Mouse (Mus musculus) midbrain, embryonic 16.5 days (tissue): ENCODE measurements at regions not wholly inside any gene's neighbourhood (a gene's known extent, or its start where the extent isn't known, plus 50 kb on each side); places are given as distances from the start of the nearest gene placed in this dataset.

Source experiments
- ATAC-seq: fragments of 200-750 bp; cut with Nextera tagmentation; 2 replicates; pipeline ENCODE4 v1.8.0; 2017; ENCODE audit warnings: moderate TSS enrichment
- H3K27ac ChIP-seq: fragments of 300-500 bp; sonication (generic); 2 replicates; pipeline ENCODE4 v1.5.1; 2014; ENCODE audit warnings: mild to moderate bottlenecking, low read length, mixed read lengths
- H3K27me3 ChIP-seq: fragments of 300-500 bp; sonication (generic); 2 replicates; pipeline ENCODE4 v1.6.1; 2014; ENCODE audit warnings: low read depth, low read length, mixed read lengths; ENCODE audit not compliant: control insufficient read depth, insufficient read depth
- H3K36me3 ChIP-seq: fragments of 300-500 bp; sonication (generic); 2 replicates; pipeline ENCODE4 v1.6.1; 2014; ENCODE audit warnings: mild to moderate bottlenecking, low read length, moderate library complexity, mixed read lengths; ENCODE audit not compliant: control insufficient read depth, insufficient read depth
- H3K4me1 ChIP-seq: fragments of 300-500 bp; sonication (generic); 2 replicates; pipeline ENCODE4 v1.6.1; 2014; ENCODE audit warnings: mild to moderate bottlenecking, low read length, mixed read lengths; ENCODE audit not compliant: control insufficient read depth, insufficient read depth
- H3K4me2 ChIP-seq: fragments of 300-500 bp; sonication (generic); 2 replicates; pipeline ENCODE4 v1.6.1; 2014; ENCODE audit warnings: mild to moderate bottlenecking, low read length, mixed read lengths
- H3K4me3 ChIP-seq: fragments of 300-500 bp; sonication (generic); 2 replicates; pipeline ENCODE4 v1.5.1; 2014; ENCODE audit warnings: low read depth, mild to moderate bottlenecking, low read length, moderate library complexity, mixed read lengths
- H3K9ac ChIP-seq: fragments of 300-500 bp; sonication (generic); 2 replicates; pipeline ENCODE4 v1.6.1; 2014; ENCODE audit warnings: low read depth, low read length, mixed read lengths
- H3K9me3 ChIP-seq: fragments of 300-500 bp; sonication (generic); replicated peaks from 2 replicates; pipeline ENCODE4 v1.6.1; 2014; ENCODE audit warnings: mild to moderate bottlenecking, low read length, mixed read lengths; ENCODE audit not compliant: control insufficient read depth, poor library complexity, severe bottlenecking
- WGBS: fragments of 180-500 bp; shearing (Covaris S2); extraction: QIAGEN DNeasy Blood & Tissue Kit; methylation state at CpG from one replicate; pipeline ENCODE4 v1.1.7; 2014; 5-methylcytosine and 5-hydroxymethylcytosine counted together

DNA sequence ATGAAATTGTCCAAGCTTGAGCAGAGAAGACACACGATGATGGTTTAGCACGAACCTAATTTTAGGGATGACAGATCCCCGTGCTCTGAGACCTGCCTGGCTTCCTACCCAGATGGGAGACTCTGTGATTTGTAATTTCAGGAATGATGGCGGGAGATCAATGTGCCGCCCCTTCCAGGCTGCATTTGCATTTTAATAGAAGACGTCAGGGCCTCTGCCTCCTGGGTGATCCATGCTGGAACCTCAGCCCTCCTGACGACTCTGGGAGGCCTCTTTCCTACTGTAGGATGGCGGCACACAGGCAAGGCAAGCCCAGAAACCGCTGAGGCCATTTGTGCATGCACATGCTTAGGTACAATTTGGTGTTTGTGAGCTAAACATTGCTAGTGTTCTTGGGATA, 90.1 kb downstream of the Barhl2 start:
- no peak overlapping the region for H3K27ac ChIP-seq
- H3K27me3 ChIP-seq, result no peaks in the 10 kb centered on the region
- H3K4me1 ChIP-seq, result peaks cover 3% of the 10 kb centered on the region; the same call in 1 of the 2 replicates
- no peak overlapping the region for H3K4me2 ChIP-seq
- WGBS, result 23% methylated on average over 9 of the region's 9 CpGs
- H3K9me3 ChIP-seq, result no peaks in the 10 kb centered on the region; the same call in 1 of the 2 replicates
- no peak for ATAC-seq
- H3K4me3 ChIP-seq, result no peak overlapping the region
- no peak overlapping the region for H3K9ac ChIP-seq
- no peaks in the 10 kb centered on the region for H3K36me3 ChIP-seq

DNA sequence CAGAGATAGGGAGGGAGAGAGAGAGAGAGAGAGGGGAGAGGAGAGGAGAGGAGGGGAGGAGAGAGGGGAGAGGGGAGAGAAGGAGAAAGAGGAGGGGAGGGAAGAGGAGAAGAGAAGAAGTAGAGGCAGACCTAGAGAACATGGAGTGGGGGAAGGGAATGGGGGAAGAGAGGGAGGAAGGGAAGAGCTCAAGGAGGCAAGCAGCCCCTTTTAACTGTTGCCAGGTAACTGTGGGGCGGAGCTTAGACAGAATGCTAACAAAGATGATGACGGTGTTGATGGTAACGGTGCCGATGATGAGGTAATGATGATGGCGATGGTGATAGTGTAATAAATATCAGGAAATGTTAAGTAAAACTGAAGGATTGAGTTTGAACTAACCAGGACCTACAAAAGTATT, 90.7 kb downstream of the Barhl2 start:
- Histone ChIP-seq H3K27me3 (no peaks in the 10 kb centered on the region), H3K27ac (no peak overlapping the region), H3K9me3 (no peaks in the 10 kb centered on the region; the same call in 1 of the 2 replicates), H3K4me1 (peaks cover 3% of the 10 kb centered on the region; the same call in 1 of the 2 replicates), H3K4me3 (no peak overlapping the region), H3K9ac (no peak overlapping the region), H3K4me2 (no peak overlapping the region), H3K36me3 (no peaks in the 10 kb centered on the region)
- 75% methylated on average over 5 of the region's 5 CpGs for WGBS
- ATAC-seq, result no peak

DNA sequence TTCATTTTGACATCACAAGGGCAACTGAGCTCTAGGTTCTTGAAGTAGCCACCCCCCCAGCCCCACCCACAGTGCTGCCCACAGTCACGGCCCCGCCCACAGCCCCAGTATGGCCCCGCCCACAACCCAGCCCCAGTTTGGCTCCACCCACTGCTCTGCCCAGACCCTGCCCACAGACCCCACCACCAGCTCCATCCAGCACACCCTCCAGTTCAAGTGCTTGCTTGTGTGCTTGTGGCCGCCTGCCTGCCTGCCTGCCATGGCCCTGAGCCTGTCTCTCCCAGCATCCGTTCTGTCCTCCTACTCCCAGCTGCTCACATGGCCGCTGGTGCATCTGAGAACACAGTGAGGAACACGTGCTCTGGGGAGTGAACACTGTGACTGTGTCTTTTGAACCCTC, 92.0 kb downstream of the Barhl2 start:
- no peak overlapping the region for H3K4me2 ChIP-seq
- H3K9me3 ChIP-seq, result no peaks in the 10 kb centered on the region
- no peaks in the 10 kb centered on the region for H3K36me3 ChIP-seq
- ATAC-seq, result no peak
- peaks cover 3% of the 10 kb centered on the region; the same call in 1 of the 2 replicates for H3K4me1 ChIP-seq
- H3K4me3 ChIP-seq, result no peak overlapping the region
- H3K27me3 ChIP-seq, result no peaks in the 10 kb centered on the region
- H3K9ac ChIP-seq, result no peak overlapping the region
- no peak overlapping the region for H3K27ac ChIP-seq
- WGBS, result 86% methylated on average over 7 of the region's 7 CpGs

DNA sequence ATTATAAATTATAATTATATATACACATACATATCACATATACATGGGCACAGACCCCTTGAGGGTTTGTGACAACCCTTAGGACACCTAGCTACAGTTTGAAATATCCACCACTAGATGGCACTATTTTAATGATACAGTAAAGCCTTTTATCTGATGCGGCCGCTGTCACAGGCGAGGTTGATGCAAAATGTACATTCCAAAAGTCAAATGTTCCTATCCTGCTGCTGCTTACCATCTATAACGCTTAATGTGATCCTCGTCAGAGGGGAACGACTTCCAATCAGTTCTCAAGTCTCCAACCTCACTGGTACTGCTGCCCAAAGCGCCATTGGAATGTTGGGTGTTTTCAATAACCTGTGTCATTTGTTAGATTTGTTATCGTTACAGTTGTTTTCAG, 92.9 kb downstream of the Barhl2 start:
- Histone ChIP-seq H3K4me3 (no peak overlapping the region), H3K9me3 (peaks cover 3% of the 10 kb centered on the region), H3K27me3 (no peaks in the 10 kb centered on the region), H3K36me3 (no peaks in the 10 kb centered on the region), H3K9ac (no peak overlapping the region), H3K4me1 (peaks cover 3% of the 10 kb centered on the region; the same call in 1 of the 2 replicates), H3K4me2 (no peak overlapping the region), H3K27ac (no peak overlapping the region)
- WGBS, result 45% methylated on average over 8 of the region's 8 CpGs
- no peak for ATAC-seq

DNA sequence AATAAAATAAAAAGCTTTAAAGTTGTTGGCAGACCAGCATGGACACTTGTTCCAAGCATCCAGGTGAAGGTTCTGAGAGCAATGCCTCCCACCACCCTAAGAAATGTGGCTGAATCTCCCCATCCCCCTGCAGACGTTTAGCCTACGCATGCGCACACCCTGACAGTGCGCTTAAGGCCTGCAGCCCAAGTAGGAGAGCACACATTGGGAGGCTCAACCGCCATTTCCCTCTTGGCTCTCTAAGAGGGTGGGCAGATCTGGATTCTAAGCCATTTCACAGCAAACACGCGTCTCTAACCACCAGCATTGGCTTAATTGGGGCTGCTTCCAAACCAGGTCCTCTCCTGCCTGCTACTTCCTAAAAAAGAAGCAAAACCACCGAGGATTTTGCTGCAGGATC, 106.6 kb downstream of the Barhl2 start:
- H3K4me3 ChIP-seq, result no peak overlapping the region
- no peak overlapping the region for H3K4me2 ChIP-seq
- H3K4me1 ChIP-seq, result peaks cover 2% of the 10 kb centered on the region; the same call in 1 of the 2 replicates
- WGBS, result 84% methylated on average over 8 of the region's 8 CpGs
- no peaks in the 10 kb centered on the region for H3K27me3 ChIP-seq
- ATAC-seq, result no peak
- no peaks in the 10 kb centered on the region for H3K36me3 ChIP-seq
- no peak overlapping the region for H3K27ac ChIP-seq
- H3K9me3 ChIP-seq, result no peaks in the 10 kb centered on the region
- H3K9ac ChIP-seq, result no peak overlapping the region

DNA sequence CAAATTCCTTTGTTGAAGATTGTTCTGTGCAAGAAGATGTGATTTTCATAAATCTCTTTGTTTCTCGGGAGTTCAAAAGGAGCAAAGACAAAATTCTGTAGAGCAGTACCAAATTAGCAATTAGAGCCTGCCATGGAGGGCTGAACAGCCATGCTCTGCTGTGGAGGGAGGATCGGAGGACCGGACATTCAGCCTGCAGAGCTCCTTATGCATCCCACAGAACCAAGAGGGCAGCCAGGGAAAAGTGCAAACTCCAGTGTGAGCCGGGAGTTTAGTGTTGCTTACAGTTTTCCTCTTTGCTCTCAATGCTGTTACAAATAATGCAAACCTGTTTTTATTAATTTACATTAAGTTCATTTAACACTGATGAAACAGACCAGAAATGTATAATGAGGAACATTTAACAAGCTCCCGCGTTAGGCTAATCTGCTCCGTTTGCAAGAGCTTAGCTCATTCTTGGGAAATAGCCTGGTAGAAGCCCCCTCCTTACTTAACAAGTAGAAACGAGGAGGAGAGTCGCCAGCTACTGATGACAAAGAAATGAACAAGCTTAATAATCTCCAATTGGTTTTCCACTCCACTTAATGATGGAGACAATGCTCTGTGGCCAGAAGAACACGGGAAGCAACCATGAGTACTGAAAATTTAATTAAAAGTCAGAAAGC, 108.0 kb downstream of the Barhl2 start:
- Histone ChIP-seq H3K4me3 (no peak overlapping the region), H3K4me1 (peaks cover 2% of the 10 kb centered on the region; the same call in 1 of the 2 replicates), H3K9me3 (no peaks in the 10 kb centered on the region), H3K27ac (no peak overlapping the region), H3K4me2 (no peak overlapping the region), H3K36me3 (no peaks in the 10 kb centered on the region), H3K9ac (no peak overlapping the region), H3K27me3 (no peaks in the 10 kb centered on the region)
- no peak for ATAC-seq
- 20% methylated on average over 10 of the region's 10 CpGs for WGBS

DNA sequence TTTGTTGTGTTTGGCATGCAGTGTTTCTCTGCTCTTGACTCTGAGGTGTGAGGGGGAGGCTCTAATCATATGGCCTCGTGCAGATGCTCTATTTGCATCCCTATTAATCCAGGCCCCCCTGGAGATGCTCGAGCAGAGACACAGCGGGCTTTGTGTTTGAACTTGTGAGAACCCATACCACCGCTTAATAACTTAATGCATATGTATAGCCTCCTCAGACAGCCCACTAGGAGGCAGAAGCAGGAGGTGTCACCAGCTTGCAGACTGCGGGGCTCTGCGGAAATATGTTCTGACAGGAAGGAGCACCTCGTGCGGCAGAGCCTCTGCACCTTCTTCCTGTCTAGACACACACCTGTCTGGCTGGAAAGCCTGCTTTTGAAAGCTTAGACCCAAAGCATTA, 113.7 kb downstream of the Barhl2 start:
- 1% methylated on average over 8 of the region's 8 CpGs for WGBS
- Histone ChIP-seq H3K4me1 (peaks cover 5% of the 10 kb centered on the region; the same call in 1 of the 2 replicates), H3K27ac (no peak overlapping the region), H3K27me3 (no peaks in the 10 kb centered on the region), H3K4me2 (peak overlapping the region; percentile 26), H3K4me3 (no peak overlapping the region), H3K36me3 (no peaks in the 10 kb centered on the region), H3K9ac (no peak overlapping the region), H3K9me3 (no peaks in the 10 kb centered on the region)
- 0 out of 2 replicates have a peak, but pooled peaks have one; percentile 62 for ATAC-seq

DNA sequence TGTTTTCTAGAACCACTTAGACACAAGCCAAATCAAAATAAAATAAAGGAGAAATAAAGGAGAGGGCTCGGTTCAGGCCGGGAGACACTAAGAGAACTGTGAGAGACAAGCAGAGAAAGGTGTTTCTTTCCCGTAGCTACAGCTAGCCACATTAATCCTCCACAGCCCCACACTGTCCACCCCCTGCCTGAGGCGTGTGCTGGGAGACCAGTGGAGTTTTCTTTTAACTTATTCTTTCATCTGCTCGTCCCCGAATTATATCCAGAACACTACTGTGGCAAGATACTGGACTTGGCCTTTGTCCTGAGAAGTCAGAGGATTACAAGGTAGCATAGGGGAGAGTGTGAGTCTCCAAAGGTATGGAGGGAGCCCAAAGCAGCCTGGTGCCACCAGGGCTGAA, 114.4 kb downstream of the Barhl2 start:
- peaks cover 5% of the 10 kb centered on the region; the same call in 1 of the 2 replicates for H3K4me1 ChIP-seq
- H3K36me3 ChIP-seq, result no peaks in the 10 kb centered on the region
- H3K9me3 ChIP-seq, result no peaks in the 10 kb centered on the region
- H3K4me2 ChIP-seq, result peak overlapping the region; percentile 26
- H3K27ac ChIP-seq, result no peak overlapping the region
- 20% methylated on average over 6 of the region's 6 CpGs for WGBS
- H3K27me3 ChIP-seq, result no peaks in the 10 kb centered on the region
- H3K4me3 ChIP-seq, result no peak overlapping the region
- ATAC-seq, result no peak
- no peak overlapping the region for H3K9ac ChIP-seq

DNA sequence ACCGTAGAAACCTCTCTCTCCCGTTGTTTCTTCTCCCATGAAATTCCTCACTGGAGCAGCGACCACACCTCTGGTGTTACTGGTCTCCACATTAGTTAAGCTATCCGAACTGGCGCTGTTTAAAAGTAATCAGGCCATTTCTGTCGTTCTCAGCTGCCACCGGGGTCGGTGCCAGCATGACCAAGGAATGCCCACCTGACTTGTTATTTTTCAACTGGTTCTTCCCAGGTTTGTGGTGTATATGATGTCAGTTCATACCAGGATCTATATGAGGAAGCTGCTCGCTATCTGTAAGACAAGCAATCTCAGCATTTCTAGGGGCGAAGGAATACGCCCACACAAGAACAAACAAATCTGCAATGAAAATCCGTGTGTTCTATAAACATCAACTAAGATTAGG, 116.6 kb downstream of the Barhl2 start:
- Histone ChIP-seq H3K4me2 (no peak overlapping the region), H3K27me3 (no peaks in the 10 kb centered on the region), H3K27ac (no peak overlapping the region), H3K9ac (no peak overlapping the region), H3K9me3 (no peaks in the 10 kb centered on the region), H3K4me3 (no peak overlapping the region), H3K4me1 (peaks cover 5% of the 10 kb centered on the region; the same call in 1 of the 2 replicates), H3K36me3 (no peaks in the 10 kb centered on the region)
- ATAC-seq, result no peak
- 76% methylated on average over 12 of the region's 12 CpGs for WGBS
